Mouse (Mus musculus) heart, adult 8-10 months (tissue): Measurements from ENCODE around the gene Astl. TPM values are rescaled to one million over a fixed set of nuclear protein-coding genes. Genes with fewer than 3 reads are reported as not detected.
"Not testable (repeated sequence)": the region's sequence is repeated elsewhere in the genome, so short reads cannot be mapped to it uniquely, and the experiment has no call there.

Experiments used
- DNase-seq: peaks from one replicate; pipeline ENCODE4 v3.0.0; 2022; ENCODE audit warnings: low spot score
- total RNA-seq, 4 experiments: library from RNA; stranded (reverse); gene quantifications; 2 replicates each; pipeline ENCODE4 v1.2.4; 2022

Gene Astl
- not detected for total RNA-seq

DNA sequence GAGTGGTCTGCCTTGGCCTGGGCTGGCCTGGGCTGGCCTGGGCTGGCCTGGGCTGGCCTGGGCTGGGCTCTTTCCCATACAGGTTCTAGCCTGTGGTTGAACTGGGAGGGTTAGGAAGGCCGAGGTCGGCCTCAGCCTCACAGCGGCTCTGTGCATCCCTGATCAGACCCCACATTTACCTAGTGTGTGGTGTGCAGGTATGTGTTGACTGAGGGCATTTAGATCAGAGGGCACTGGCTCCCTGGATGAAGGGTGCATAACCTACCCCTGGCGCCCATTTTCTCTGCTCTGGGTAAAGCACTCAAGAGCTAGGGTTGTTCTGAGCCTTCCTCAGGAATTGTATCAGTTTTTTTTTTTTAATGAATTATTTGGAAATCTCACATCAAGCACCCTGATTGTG is at the start of gene Astl:
Gene Astl (plus strand): TSS at position 224 of the 400 bp plus-strand sequence.
- no peak for DNase-seq

DNA sequence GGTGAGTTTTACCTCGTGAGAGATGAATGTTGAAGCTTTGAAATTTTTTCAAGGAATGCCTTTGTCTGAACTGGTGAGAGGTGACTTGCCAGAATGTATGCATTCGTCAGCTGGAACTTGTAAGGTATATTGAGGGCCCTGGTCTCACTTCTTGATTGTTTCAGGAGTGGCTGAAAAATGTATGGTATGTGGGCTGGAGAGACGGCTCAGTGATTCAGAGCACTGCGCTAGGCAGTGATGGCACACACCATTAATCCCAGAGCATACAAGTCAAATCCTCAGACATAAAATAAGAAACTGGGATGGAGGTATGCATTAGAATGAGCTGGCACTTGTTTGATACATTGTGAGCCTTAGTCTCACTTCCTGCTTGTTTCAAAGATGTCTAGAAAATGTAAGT is 46.2 kb upstream of the Astl start:
- DNase-seq = no peak

GRCm38 (mm10) chr2:127297001-127297805 is 41.2 kb upstream of the Astl start:
- peak; percentile 16 for DNase-seq

- no peak for DNase-seq
Measured at GRCm38 (mm10) chr2:127298056-127298455, 40.4 kb upstream of the Astl start.

- no peak for DNase-seq
Measured at GRCm38 (mm10) chr2:127300701-127301100, 37.7 kb upstream of the Astl start.

- DNase-seq = no peak
Measured at GRCm38 (mm10) chr2:127301883-127302282, 36.6 kb upstream of the Astl start.

DNA sequence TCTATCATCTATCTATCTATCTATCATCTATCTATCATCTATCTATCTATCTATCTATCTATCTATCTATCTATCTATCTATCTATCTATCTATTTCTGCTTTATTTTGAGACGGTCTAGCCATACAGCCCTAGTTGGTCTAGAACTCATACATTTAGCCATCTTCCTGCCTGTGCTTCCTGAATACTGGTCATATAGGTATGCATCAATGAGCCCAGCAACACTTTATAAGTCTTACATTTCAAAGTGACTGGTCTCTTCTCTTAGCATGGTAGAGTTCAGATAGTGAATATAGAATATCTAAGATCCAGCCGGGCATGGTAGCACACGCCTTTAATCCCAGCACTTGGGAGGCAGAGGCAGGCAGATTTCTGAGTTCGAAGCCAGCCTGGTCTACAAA is 34.2 kb upstream of the Astl start:
- DNase-seq = not testable (repeated sequence)

DNA sequence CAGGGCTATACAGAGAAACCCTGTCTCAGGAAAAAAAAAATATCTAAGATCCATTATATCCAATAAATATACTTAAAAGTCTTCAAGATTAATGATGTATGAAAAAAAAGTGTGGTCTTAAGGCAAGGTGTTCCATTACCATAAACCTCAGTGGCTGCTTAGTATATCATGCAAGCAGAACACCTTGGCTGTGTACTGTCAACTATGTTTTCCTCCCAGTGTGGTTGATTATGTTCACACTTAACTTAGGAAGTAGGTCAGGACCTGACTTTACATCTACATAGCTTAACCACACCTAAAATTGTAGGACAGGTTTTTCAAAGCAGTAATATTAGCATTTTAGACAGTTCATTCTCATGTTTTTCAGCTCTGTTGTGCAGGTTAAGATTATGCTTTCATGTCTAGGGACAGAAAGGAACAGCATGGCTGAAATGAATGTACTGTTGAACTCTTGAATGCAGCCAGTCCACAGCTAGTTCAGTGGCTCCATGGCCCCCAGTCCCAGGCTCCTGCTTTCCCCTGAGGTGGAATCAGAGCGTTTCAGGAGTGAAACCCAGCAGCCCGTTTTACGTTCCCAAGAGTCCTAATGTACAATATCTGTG is 33.7 kb upstream of the Astl start:
- no peak for DNase-seq

- no peak for DNase-seq
Measured at GRCm38 (mm10) chr2:127306123-127306522, 32.3 kb upstream of the Astl start.

DNA sequence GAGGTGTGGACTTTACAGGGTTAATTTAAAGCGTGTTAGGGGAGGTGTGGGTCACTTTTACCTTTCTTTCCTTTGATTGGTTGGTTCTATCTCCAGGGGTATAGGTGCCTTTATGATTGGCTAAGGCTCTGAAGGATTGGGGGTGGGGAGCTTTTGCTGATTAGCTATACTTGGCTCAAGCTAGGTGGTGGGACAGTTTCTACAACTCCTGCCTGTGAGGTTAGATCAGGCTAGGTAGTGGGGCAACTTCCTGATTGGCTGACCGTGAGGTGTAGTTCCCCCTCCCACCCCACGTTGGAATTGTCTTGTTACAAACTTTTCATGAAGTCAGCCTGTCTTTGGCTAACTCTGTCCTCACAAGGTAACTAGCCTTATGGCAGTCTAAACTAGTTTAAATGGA is 31.3 kb upstream of the Astl start:
- DNase-seq = no peak

DNA sequence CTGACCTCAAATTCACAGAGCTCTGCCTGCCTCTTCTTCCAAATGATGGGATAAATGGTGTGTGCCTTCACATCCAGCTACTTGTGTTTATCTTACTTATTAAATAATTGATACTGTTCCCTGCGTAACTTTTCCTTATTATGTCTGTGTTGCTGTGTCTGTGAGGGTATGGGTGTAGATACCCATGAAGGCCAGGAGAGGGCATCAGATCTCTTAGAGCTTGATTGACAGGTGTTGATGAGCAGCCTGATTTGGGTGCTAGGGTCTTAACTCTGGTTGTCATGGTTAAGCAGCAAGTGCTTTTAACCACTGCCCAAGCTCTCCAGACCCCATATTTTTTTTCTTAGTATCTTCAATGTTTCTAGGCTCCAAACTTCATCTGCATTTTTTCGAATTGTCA is 29.8 kb upstream of the Astl start:
- DNase-seq = no peak

- DNase-seq = no peak
Measured at GRCm38 (mm10) chr2:127310246-127310645, 28.2 kb upstream of the Astl start.

- DNase-seq = no peak
Measured at GRCm38 (mm10) chr2:127310685-127311084, 27.8 kb upstream of the Astl start.

DNA sequence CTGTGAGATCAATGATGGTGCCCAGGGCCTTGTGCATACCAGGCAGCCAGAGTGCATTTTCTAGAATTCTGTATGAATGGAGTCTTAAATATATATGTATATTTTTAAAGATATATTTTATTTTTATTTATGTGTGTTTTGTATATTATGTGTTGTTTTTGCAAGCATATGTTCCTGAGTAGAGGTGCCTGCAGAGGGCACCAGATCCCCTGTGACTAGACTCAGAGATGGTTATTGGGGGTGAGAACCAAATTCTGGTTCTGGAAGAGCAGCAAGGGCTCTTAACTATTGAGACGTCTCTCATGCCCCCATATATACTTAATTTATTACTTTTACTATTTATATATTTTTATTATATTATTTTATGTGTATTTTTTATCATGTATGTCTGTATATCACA is 27.2 kb upstream of the Astl start:
- DNase-seq = no peak

DNA sequence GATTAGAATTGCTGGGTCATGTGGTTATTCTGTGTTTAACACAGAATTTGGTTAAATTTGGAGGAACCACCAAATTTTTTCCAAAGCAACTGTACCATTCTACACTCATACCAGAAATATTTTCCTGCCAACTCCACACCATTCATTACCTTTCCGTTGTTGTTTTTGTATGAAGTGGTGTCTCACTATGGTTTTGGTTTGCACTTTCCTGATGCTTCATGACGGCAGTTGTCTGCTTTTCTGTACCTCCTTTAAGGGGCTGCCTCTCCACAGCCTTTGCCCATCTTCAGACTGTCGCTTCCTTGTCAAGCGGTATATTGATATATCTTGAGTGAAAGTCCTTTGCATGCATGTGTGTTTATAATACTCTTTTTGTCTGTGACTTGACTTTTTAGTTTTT is 25.6 kb upstream of the Astl start:
- DNase-seq = no peak

DNA sequence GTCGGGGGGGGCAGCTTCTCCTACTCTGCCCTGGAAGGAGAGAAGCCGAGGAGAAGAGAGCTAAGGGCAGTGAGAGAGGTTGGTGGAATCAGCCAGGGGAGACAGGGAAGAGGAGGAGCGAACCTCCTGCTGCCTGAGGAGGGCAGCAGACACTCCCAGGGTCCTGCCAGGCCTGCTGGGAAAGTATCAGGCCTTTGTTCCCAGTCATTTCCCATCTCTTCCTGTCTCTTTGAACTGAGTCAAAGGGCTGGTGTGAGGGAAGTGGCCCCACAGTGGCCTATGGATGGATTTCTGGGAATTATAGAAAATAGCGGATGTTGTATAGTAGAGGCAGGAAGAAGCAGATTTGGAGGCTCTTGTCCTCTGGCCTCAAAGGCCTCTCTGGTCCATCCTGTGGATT is 24.6 kb upstream of the Astl start:
- no peak for DNase-seq

- no peak for DNase-seq
Measured at GRCm38 (mm10) chr2:127314467-127315154, 23.8 kb upstream of the Astl start.

DNA sequence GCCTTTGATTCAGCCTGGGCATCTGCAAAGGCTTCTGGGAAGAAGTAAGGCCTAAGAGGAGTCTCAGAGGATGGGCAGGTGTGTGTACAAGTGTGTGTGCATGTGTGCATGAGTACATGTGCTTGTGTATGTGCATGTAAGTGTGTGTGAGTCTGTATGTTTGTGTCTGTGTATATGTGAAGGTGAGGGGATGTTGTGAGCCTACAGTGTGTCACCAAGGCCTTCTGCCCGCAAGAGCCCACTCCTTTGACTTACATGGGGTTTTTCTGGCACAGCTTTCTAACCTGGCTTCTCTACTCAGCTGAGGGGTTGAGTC is 23.3 kb upstream of the Astl start:
- no peak for DNase-seq

GRCm38 (mm10) chr2:127316431-127316830 is 22.0 kb upstream of the Astl start:
- no peak for DNase-seq

DNA sequence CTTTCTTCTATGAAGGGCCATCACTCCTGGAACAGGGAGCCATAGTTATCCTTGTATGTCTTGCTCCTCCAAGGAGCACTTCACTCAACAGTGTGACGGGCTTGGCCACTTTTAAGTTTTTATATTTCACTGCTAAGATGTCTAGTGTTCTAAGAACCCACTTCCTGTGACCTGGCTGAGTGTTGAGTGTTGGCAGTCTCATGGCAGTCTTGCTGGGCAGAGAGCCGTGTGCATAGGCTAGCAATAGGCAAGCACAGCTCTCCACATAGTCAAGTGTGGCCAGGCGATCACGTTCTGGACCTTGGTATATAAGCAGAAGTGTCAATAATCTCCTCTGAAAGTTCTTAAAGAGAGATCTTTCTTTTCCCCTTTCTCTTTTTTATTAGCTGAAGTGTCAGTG is 20.3 kb upstream of the Astl start:
- no peak for DNase-seq

- no peak for DNase-seq
Measured at GRCm38 (mm10) chr2:127319071-127319470, 19.4 kb upstream of the Astl start.

DNA sequence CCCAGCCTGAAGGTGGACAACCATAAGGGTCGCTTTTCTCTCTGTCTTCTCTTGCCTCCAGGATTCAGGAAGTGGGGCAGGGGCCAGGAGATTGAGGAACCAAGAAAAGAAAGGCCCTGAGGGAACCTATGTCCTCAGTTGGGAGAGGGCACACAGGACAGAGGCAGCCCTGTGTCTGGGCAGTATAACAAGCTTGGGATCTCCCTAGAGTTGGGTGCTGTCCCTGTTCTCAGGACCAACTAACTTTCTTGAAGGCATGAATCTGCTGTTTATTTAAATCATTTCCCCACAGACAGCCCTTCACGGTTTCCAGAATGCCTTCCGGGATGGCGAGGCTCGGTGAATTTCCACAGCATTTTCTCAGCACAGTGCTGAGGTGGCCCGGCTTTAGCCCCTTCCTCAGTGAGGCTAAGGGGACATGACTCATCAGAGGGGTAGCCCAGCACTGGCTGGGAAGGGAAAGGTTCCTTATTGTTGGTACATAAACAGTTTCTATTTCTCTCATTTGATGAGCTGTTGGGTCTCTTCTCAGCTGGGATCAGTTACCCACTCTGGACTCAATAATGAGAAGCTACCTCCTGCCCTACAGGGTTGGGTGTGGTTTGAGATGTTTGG is 15.7 kb upstream of the Astl start:
- no peak for DNase-seq

DNA sequence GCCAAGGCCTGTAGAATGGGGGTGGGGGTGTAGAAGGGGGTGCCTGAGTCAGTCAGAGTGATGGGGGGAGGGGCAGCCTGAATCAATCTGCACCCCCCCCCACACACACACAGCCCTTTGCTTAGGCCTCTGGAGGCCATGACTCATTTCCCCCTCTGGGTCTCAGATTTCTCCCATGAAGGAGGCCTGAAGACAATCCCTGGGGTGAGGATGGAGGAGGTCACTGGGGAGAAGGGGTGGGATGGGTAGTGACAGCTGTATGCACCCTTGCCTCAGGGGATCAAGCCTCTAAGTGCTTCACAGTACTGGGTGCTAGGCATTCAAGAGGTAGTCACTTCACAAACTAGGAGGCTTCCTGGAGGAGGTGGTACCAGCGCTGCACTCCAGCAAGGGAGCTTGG is 14.8 kb upstream of the Astl start:
- DNase-seq = no peak
